Comparison of ENCODE assay signal across 1 mouse cellular context in the genomic region with DNA sequence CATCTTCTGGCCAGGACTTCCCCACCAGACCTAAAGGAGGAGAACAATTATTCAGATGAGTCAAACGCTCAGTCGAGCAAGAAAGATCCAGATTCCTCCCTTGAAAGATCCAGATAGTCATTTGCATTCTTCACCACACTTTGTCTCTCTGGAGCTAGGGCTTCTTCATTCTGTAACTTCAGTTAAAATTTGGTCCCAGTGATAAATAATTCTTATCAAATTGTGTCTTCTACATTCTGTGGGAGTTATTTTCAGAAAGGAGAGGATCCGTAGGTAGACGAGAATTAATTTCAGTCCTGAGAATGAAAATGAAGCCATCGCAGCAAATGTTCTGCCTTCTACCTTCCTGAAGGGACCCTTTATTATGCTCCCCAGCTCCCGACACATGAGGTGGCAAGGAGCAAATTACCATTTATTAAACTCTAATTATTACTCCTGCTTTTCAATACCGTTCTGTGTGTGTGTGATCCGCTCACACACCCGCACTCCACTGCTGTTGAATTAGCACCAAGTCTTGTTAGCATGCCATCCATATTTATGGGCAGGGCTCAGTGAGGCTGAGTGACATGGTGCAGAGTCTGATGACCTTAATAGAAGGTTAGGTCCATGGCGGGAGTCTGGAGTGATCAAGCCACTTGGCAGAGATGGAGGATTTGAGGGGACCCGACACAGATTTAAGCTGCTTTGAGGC.
A peak's percentile ranks its signal among the peaks of the same experiment; 100 is the strongest.
TF ChIP-seq lines count a peak whose summit lies in the region.

No protein-coding gene starts in this region.

TF ChIP-seq in MEL, 35 proteins besides CTCF, POLR2A, EP300 and RAD21 (continued from another document):
- TF ChIP-seq UBTF (IDR thresholded peaks at IDR 0.05; ENCODE audit: borderline replicate concordance, insufficient read depth, low read depth, low read length) (no peak), NRF1 (IDR thresholded peaks at IDR 0.05; ENCODE audit: insufficient read depth, low read depth, low read length, poor library complexity, severe bottlenecking) (no peak), CHD2 (IDR thresholded peaks at IDR 0.05; ENCODE audit: low read length) (no peak), GATA1 (IDR thresholded peaks at IDR 0.05; ENCODE audit: low read depth, low read length) (peak; percentile 47; the same call in 1 of the 2 replicates), POLR2AphosphoS2 (IDR thresholded peaks at IDR 0.05; ENCODE audit: low read length) (no peak), HCFC1 (IDR thresholded peaks at IDR 0.05; ENCODE audit: low read depth, low read length) (no peak), ZNF384 (IDR thresholded peaks at IDR 0.05; ENCODE audit: low read depth, low read length) (no peak), MYB (IDR thresholded peaks at IDR 0.05; ENCODE audit: low read depth, low read length) (0 out of 2 replicates have a peak, but pooled peaks have one; percentile 5)
TF ChIP-seq in MEL: peak in this region for 2.
